Mouse (Mus musculus): ENCODE measurements around the gene Fam160a1.
A peak's percentile ranks its signal among the peaks of the same experiment; 100 is the strongest.

The Fam160a1 gene

GRCm38 (mm10) chr3:85817191-85817590 is at the start of gene Fam160a1:
Gene Fam160a1, minus strand, starts transcription at chr3:85817291.
- DNase-seq (ENCODE audit: extremely low spot score, low read depth, low spot score) = no peak

GRCm38 (mm10) chr3:85863996-85864395 is 46.9 kb upstream of the Fam160a1 start:
- no peak for DNase-seq (ENCODE audit: extremely low spot score, low read depth, low spot score)

GRCm38 (mm10) chr3:85862886-85863285 is 45.8 kb upstream of the Fam160a1 start:
- no peak for DNase-seq (ENCODE audit: extremely low spot score, low read depth, low spot score)

- no peak for DNase-seq (ENCODE audit: extremely low spot score, low read depth, low spot score)
Measured at GRCm38 (mm10) chr3:85860996-85861395, 43.9 kb upstream of the Fam160a1 start.

- no peak for DNase-seq (ENCODE audit: extremely low spot score, low read depth, low spot score)
Measured at GRCm38 (mm10) chr3:85859311-85859710, 42.2 kb upstream of the Fam160a1 start.

- no peak for DNase-seq (ENCODE audit: extremely low spot score, low read depth, low spot score)
Measured at GRCm38 (mm10) chr3:85858140-85859135, 41.3 kb upstream of the Fam160a1 start.

- no peak for DNase-seq (ENCODE audit: extremely low spot score, low read depth, low spot score)
Measured at GRCm38 (mm10) chr3:85857083-85857482, 40.0 kb upstream of the Fam160a1 start.

- no peak for DNase-seq (ENCODE audit: extremely low spot score, low read depth, low spot score)
Measured at GRCm38 (mm10) chr3:85855947-85856346, 38.9 kb upstream of the Fam160a1 start.

- no peak for DNase-seq (ENCODE audit: extremely low spot score, low read depth, low spot score)
Measured at GRCm38 (mm10) chr3:85855043-85855442, 38.0 kb upstream of the Fam160a1 start.

GRCm38 (mm10) chr3:85854143-85854542 is 37.1 kb upstream of the Fam160a1 start:
- no peak for DNase-seq (ENCODE audit: extremely low spot score, low read depth, low spot score)

GRCm38 (mm10) chr3:85853715-85854114 is 36.6 kb upstream of the Fam160a1 start:
- no peak for DNase-seq (ENCODE audit: extremely low spot score, low read depth, low spot score)

- no peak for DNase-seq (ENCODE audit: extremely low spot score, low read depth, low spot score)
Measured at GRCm38 (mm10) chr3:85850079-85850478, 33.0 kb upstream of the Fam160a1 start.

- no peak for DNase-seq (ENCODE audit: extremely low spot score, low read depth, low spot score)
Measured at GRCm38 (mm10) chr3:85846316-85846715, 29.2 kb upstream of the Fam160a1 start.

- DNase-seq (ENCODE audit: extremely low spot score, low read depth, low spot score) = no peak
Measured at GRCm38 (mm10) chr3:85845341-85845740, 28.2 kb upstream of the Fam160a1 start.

- DNase-seq (ENCODE audit: extremely low spot score, low read depth, low spot score) = no peak
Measured at GRCm38 (mm10) chr3:85842881-85843218, 25.8 kb upstream of the Fam160a1 start.

- DNase-seq (ENCODE audit: extremely low spot score, low read depth, low spot score) = no peak
Measured at GRCm38 (mm10) chr3:85842177-85842880, 25.2 kb upstream of the Fam160a1 start.

GRCm38 (mm10) chr3:85841454-85842176 is 24.5 kb upstream of the Fam160a1 start:
- peak; percentile 24 for DNase-seq (ENCODE audit: extremely low spot score, low read depth, low spot score)

- DNase-seq (ENCODE audit: extremely low spot score, low read depth, low spot score) = no peak
Measured at GRCm38 (mm10) chr3:85833627-85834026, 16.5 kb upstream of the Fam160a1 start.

- DNase-seq (ENCODE audit: extremely low spot score, low read depth, low spot score) = no peak
Measured at GRCm38 (mm10) chr3:85832490-85833155, 15.5 kb upstream of the Fam160a1 start.

GRCm38 (mm10) chr3:85831785-85832184 is 14.7 kb upstream of the Fam160a1 start:
- DNase-seq (ENCODE audit: extremely low spot score, low read depth, low spot score) = no peak

GRCm38 (mm10) chr3:85829047-85829446 is 12.0 kb upstream of the Fam160a1 start:
- no peak for DNase-seq (ENCODE audit: extremely low spot score, low read depth, low spot score)
